Mouse (Mus musculus) G1E (cell line): ENCODE results near the gene Gxylt1. TPM values are rescaled to one million over a fixed set of nuclear protein-coding genes. Genes with fewer than 3 reads are reported as not detected.

Experiments used
- ATAC-seq: 2 replicates; pipeline ENCODE4 v1.8.0; 2016; ENCODE audit warnings: mild to moderate bottlenecking; ENCODE audit not compliant: insufficient number of reproducible peaks, poor library complexity, low FRiP score, severe bottlenecking; ENCODE audit errors: extremely low read depth
- DNase-seq: peaks from one replicate; pipeline ENCODE4 v3.0.0; 2012; ENCODE audit warnings: low spot score
- H3K27me3 ChIP-seq: 2 replicates; pipeline ENCODE4 v1.6.1; 2012; ENCODE audit warnings: mild to moderate bottlenecking, low read length, inconsistent platforms; ENCODE audit not compliant: insufficient read depth
- H3K36me3 ChIP-seq: replicated peaks from 2 replicates; pipeline ENCODE3; 2012; ENCODE audit warnings: mild to moderate bottlenecking, inconsistent platforms
- H3K4me1 ChIP-seq: 2 replicates; pipeline ENCODE4 v1.6.1; 2012; ENCODE audit warnings: low read depth, low read length, inconsistent platforms, mixed read lengths; ENCODE audit not compliant: insufficient read depth
- H3K4me3 ChIP-seq: 2 replicates; pipeline ENCODE4 v1.5.1; 2012; ENCODE audit warnings: low read depth, mild to moderate bottlenecking, inconsistent platforms, low read length, moderate library complexity, mixed read lengths
- H3K9me3 ChIP-seq: replicated peaks from 2 replicates; pipeline ENCODE4 v1.6.1; 2012; ENCODE audit warnings: inconsistent platforms
- CTCF ChIP-seq: IDR thresholded peaks from 2 replicates; pipeline ENCODE4 v1.5.1; 2012; ENCODE audit warnings: low read depth, low read length, inconsistent platforms, mixed read lengths
- GATA1 ChIP-seq: IDR thresholded peaks from 2 replicates; pipeline ENCODE4 v1.6.1; 2012; ENCODE audit warnings: borderline replicate concordance, low read length, inconsistent platforms, mixed read lengths
- GATA2 ChIP-seq: IDR thresholded peaks from 2 replicates; pipeline ENCODE4 v1.6.1; 2012; ENCODE audit warnings: low read depth, low read length, inconsistent platforms, borderline replicate concordance
- POLR2AphosphoS5 ChIP-seq: IDR thresholded peaks from 2 replicates; pipeline ENCODE4 v1.6.1; 2012; ENCODE audit warnings: low read depth, low read length, inconsistent platforms; ENCODE audit not compliant: insufficient replicate concordance
- TAL1 ChIP-seq: conservative IDR thresholded peaks from 2 replicates; pipeline ENCODE4 v1.6.1; 2012; ENCODE audit warnings: low read depth, low read length, inconsistent platforms, mixed read lengths
- polyA plus RNA-seq: library from polyadenylated mRNA; stranded (reverse); fragments of >175 nt; gene quantifications from 2 replicates; pipeline ENCODE4 v1.2.3, GENCODE M21; 2012
- total RNA-seq, 2 experiments: library from RNA; stranded (forward) in 1 of 2; stranded (reverse) in 1 of 2; fragments of 200-1000 nt in 1 of 2; fragments of >200 nt in 1 of 2; fragmentation: Nextera tagmentation in 1 of 2; gene quantifications; 2 replicates each; pipeline ENCODE4 v1.2.3; 2014 to 2017

Gene Gxylt1
- total and polyA plus RNA-seq, 3 experiments, result 3.2 to 21.0 (median 18.4) TPM

- DNase-seq, result no peak
- TF ChIP-seq POLR2AphosphoS5, result no peak
- no peak for TF ChIP-seq GATA1
- no peak for TF ChIP-seq CTCF
- TF ChIP-seq GATA2, result no peak
- TF ChIP-seq TAL1, result no peak
- Histone ChIP-seq H3K9me3 (no peaks in the 10 kb centered on the region), H3K4me1 (peaks cover 4% of the 10 kb centered on the region; the same call in 1 of the 2 replicates), H3K36me3 (peaks cover 50% of the 10 kb centered on the region), H3K27me3 (no peaks in the 10 kb centered on the region), H3K4me3 (no peak overlapping the region)
- ATAC-seq, result no peak
Measured at GRCm38 (mm10) chr15:93287628-93288027, 12.6 kb upstream of the Gxylt1 start.

- no peak for DNase-seq
Measured at GRCm38 (mm10) chr15:93285244-93285643, 10.3 kb upstream of the Gxylt1 start.

GRCm38 (mm10) chr15:93284326-93284725 lies 9.3 kb upstream of the Gxylt1 start:
- no peak for ATAC-seq
- Histone ChIP-seq H3K36me3 (peaks cover 57% of the 10 kb centered on the region), H3K4me1 (peaks cover 4% of the 10 kb centered on the region; the same call in 1 of the 2 replicates), H3K4me3 (no peak overlapping the region), H3K9me3 (no peaks in the 10 kb centered on the region), H3K27me3 (no peaks in the 10 kb centered on the region)
- TF ChIP-seq TAL1, result no peak
- no peak for TF ChIP-seq POLR2AphosphoS5
- no peak for TF ChIP-seq CTCF
- no peak for TF ChIP-seq GATA1
- no peak for DNase-seq

More at GRCm38 (mm10) chr15:93285244-93285643, 10.3 kb upstream of the Gxylt1 start:
- TF ChIP-seq TAL1, result no peak
- TF ChIP-seq GATA1, result no peak
- TF ChIP-seq POLR2AphosphoS5, result no peak
- no peak for TF ChIP-seq GATA2
- no peak for TF ChIP-seq CTCF
- ATAC-seq, result no peak
- H3K27me3 ChIP-seq, result no peaks in the 10 kb centered on the region
- H3K9me3 ChIP-seq, result no peaks in the 10 kb centered on the region
- peaks cover 61% of the 10 kb centered on the region for H3K36me3 ChIP-seq
- peaks cover 4% of the 10 kb centered on the region; the same call in 1 of the 2 replicates for H3K4me1 ChIP-seq
- no peak overlapping the region for H3K4me3 ChIP-seq

DNA sequence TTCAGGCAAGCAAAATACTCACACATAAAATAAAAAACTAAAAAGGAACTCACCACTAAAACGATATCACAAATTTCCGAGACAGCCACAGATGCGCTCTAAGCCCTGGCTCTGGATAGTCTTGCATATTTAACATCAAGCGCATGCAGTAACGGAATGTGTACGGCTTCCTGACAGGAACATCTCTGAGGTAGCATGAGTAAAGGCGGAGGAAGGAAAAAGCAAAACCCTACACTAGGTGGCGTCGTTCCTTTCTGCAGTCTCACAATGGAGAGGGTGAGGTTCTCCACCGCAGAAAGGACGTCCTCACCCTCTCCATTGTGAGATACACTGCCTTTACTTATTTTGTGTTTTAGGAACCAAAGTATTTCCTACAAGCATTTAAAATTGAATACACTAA lies 8.4 kb upstream of the Gxylt1 start:
- ATAC-seq (no peak), DNase-seq (no peak)
- Histone ChIP-seq H3K36me3 (peaks cover 58% of the 10 kb centered on the region), H3K4me3 (no peak overlapping the region), H3K27me3 (no peaks in the 10 kb centered on the region), H3K9me3 (no peaks in the 10 kb centered on the region), H3K4me1 (peaks cover 4% of the 10 kb centered on the region; the same call in 1 of the 2 replicates)
- TF ChIP-seq GATA2 (no peak), TAL1 (no peak), GATA1 (no peak), CTCF (no peak), POLR2AphosphoS5 (no peak)

DNA sequence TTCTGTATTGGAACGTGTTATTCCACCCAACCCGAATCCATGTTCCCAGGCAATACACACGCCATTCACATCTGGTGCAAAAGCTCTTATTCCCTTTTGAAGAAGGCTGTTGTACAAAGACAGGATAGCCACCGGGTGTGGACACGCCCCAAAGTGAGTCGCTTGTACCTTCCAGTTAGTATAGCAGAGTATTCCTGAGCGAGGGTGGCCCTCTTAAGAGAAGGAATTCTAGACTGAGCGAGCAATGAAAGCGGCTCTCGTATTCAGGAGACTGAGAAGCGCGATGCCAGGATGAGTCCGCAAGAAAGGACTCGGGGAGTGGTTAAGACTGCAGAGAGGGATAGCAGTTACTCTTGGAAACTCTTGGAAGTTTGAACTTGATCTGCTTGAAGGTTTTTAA lies 1.3 kb upstream of the Gxylt1 start:
- H3K9me3 ChIP-seq, result no peaks in the 10 kb centered on the region
- DNase-seq (no peak), ATAC-seq (no peak)
- H3K27me3 ChIP-seq, result no peaks in the 10 kb centered on the region
- H3K4me3 ChIP-seq, result peak overlapping the region; percentile 87; the same call in 1 of the 2 replicates
- peaks cover 32% of the 10 kb centered on the region for H3K4me1 ChIP-seq
- H3K36me3 ChIP-seq, result peaks cover 32% of the 10 kb centered on the region
- TF ChIP-seq POLR2AphosphoS5 (no peak), GATA2 (no peak), GATA1 (no peak), CTCF (no peak), TAL1 (no peak)

DNA sequence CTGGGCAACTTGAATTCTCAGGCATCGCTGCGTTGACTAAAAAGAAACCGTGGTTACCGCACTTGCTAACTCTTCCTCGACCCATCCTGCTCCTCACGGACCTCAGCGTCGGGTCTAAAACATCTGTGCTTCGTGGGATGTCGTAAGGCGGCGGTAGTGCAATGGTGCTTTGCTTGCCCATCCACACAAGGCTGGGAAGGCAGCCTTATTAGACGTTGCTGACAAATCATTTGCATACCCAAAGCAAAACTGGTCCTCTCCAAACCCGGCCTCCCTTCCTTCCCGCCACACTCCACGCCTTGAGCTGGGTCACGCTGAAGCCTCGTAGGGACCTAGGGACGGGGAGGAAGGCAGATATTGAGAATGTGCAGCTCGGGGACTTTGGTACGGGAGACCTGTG lies 644 bp upstream of the Gxylt1 start:
- Histone ChIP-seq H3K36me3 (peaks cover 30% of the 10 kb centered on the region), H3K9me3 (no peaks in the 10 kb centered on the region), H3K27me3 (no peaks in the 10 kb centered on the region), H3K4me3 (peak overlapping the region; percentile 87), H3K4me1 (peaks cover 37% of the 10 kb centered on the region)
- ATAC-seq, result peak; percentile 51
- no peak for TF ChIP-seq TAL1
- no peak for TF ChIP-seq POLR2AphosphoS5
- no peak for TF ChIP-seq CTCF
- no peak for TF ChIP-seq GATA2
- TF ChIP-seq GATA1, result no peak
- DNase-seq, result peak; percentile 40
